Mouse (Mus musculus) embryo, embryonic 11.5 days (tissue): ENCODE data around the gene Galnt18.

Experiments used
- DNase-seq: peaks from one replicate; pipeline ENCODE4 v3.0.0-alpha.2; 2012; ENCODE audit warnings: low read depth, low spot score

The Galnt18 gene

DNA sequence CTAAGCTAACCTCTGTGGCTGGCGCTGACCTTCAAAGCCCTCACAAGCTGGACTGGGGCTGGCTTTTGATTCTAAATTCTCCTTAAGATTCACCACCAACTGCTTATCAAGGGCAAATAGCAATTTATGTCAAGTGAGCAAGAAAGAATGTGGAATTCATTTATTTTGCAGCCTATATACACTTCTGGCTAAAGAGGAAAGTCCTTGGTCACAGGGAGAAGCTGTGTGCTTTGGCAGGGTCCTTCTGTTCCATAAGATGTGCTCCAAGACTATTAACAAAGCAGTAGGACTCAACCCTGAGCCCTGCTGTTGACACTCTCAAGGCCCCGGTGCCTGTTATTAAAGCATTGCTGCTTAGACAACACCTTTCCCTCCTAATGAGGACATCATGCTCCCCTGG lies 7.4 kb downstream of the Galnt18 start:
- no peak for DNase-seq

DNA sequence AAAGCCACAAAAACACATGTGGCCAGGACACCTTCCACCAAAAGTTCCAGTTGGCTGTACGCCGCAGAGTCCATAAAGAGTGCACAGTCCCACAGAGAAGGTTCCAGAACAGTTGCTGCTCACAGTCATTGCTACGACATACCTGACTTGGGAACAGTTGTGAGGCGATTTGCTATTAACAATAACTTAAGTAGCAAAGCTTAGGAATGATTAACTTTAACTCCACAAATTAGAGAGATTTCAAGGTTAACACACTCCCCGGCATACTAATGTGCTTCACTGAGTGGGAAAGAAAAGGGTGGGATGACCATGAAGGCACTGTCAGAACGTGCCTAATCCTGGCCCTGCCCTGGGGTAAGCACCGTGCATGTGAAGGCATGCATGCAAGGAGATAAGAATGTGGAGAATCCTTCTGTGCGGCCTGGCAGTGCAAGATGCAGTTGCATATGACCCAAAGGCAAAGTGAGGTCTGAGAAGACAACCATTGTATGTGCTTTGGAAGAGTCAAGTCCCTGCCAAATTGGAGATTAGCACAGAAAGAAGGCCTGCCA lies 8.5 kb downstream of the Galnt18 start:
- no peak for DNase-seq

DNA sequence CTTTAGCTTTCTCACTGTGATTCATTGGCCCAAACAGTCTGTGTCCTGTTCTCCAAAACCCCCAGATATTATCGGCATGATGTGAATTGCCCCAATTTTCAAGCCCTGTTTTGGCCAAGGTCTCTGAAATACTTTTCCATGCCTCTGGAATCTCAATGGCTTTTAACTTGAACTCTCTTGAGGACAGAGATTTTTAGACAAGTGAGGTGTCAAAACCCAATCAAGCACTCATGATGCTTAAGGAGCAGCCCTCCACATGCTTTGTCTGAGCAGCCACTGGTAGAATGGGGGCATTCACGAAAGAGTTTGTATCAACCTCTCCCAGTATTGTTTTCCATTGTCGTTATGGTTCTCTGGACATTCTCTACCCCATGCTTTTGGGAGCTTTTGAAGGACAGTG lies 9.2 kb downstream of the Galnt18 start:
- DNase-seq = no peak

DNA sequence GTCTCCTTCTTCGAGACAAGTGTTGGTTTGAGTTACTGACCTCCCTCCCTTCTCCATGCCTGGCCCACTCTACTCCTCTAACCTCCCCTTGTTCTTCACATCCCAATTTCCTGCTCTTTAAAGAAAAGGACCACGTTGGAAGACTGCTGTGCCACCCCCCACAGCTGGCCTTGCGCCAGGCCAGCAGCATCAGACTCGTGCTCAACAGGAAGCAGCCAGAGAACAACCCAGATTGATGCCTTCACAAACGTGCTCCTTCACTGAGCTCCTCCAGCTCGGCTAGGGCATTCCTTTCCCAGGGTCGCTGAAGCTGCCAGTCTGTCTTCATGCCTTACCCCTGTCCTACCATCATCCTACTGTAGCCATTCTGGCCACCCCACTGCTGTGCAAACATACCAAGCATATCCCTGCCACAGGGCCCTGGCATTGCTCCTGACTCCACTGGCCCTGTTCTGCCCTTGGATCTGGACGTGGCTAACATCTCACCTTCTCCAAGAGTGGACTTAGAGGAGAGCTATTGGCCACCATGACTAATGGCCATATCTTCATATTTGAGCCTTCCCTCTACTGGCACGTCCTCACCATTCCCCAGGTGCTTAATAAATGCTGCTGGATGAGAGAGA lies 13.5 kb downstream of the Galnt18 start:
- no peak for DNase-seq

DNA sequence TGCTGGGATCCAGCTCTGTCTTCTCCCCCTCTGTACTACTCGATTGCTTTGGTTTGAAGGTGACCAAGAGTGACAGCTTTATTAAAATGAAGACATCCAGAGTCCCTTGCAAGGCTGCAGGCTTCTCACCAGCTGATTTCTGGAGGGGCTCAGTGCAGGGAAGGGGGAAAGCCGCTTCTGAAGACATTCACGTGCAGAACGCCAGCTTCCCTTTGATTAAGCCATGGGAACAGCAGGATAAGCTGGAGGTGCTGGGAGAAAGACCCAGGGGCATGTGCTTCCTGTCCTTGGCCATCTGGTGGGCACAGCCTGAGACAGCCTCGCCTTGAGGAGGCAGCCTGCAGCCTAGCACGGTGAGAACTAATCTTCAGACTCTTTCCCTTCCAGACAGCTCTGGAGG lies 17.0 kb downstream of the Galnt18 start:
- DNase-seq = no peak

DNA sequence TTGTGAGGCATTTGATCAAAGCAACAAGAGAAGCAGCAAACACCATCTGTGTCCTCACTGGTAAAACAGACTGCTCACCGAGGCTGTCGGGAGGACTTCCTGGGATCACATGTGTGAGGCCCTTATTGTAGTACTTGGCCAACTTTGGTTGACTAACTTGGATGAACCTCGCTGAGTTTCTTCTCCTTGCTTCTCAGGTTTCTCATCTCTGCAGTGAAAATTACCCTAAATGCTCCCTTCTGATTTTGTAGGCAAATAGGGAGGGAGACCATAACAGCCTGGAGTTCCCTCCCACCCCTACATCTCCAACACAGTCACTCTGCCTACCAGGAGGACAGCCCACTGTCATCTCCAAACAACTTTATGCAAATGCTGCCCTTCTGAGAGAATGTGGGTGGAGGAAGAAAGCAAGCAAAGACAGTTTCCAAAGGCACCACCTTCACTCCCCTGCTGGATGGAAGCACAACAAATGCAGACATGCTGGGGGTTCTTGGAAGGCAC lies 31.2 kb downstream of the Galnt18 start:
- no peak for DNase-seq

DNA sequence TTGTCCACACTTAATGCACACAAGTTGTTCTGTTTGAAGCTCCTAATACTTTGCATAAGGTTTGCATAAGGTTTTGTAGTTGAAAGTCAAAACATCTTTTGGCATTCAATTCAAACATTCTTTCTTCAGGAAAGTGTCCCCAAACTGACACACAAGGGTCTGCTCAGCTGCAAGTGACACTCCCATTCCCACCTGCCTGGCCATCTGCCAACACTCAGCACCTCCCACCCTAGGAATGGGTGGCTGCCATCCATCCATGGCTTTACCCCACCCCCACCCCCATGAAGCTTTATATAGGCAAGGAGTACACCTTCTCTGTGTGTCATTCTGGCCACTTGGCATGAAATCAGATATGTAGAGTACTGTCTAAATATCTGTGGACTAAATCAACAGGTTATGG lies 35.0 kb downstream of the Galnt18 start:
- no peak for DNase-seq

DNA sequence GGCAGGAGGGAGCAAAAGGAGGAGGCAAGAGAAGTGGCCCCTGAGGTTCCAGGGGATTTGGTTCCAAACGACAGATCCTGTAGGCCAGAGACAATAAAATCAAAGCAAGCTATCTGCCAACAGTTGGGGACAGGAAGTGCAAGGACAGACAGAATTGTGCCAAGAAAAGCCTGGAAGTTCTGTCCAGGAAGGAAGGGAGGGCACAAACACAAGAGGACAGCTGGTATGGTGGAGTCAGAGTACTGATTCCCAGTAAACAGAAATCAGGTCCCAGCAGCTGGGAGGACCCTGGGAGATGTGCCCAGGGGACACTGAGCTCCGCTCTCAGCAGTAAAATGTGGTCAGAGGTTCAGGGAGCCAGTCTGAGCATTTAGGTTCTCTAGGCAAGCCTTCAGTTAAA lies 38.2 kb downstream of the Galnt18 start:
- DNase-seq = no peak

DNA sequence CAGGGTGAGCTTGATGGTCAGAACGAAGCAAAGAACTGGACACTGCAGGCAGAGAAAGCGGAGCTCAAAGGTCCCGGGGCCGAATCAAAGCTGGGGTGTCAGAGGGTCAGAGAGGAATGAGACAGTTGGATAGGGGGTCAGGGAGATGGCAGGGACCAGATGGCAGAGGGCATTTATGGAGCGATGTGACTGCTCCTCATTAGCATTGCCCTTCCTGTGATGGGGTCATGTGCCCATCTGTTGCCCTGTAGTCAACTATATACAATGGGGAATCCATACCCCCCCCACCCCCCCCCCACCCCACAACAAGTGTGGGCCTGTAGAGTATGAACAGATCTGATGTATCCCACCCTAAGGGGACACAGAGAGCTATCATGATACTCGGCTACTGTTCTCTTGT lies 39.7 kb downstream of the Galnt18 start:
- DNase-seq = no peak

DNA sequence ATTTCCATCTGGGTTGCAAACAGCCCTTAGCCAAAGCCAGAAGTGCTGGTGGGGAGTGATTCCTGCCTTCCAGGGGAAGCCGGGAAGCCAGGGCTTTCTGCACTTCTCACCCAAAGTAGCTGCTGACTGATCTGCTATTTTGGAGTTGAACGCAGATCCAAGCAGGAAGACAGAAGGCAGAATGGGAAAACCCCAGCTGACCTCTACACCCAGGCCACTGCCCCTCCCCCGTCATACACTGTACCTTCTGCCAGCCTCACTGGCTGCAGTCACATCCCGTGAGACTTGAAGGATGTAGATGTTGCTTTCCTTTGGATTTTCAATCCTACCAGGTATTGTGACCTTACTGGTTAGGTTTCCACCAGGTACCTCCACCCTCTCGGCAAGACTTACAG lies 40.4 kb downstream of the Galnt18 start:
- DNase-seq = no peak

DNA sequence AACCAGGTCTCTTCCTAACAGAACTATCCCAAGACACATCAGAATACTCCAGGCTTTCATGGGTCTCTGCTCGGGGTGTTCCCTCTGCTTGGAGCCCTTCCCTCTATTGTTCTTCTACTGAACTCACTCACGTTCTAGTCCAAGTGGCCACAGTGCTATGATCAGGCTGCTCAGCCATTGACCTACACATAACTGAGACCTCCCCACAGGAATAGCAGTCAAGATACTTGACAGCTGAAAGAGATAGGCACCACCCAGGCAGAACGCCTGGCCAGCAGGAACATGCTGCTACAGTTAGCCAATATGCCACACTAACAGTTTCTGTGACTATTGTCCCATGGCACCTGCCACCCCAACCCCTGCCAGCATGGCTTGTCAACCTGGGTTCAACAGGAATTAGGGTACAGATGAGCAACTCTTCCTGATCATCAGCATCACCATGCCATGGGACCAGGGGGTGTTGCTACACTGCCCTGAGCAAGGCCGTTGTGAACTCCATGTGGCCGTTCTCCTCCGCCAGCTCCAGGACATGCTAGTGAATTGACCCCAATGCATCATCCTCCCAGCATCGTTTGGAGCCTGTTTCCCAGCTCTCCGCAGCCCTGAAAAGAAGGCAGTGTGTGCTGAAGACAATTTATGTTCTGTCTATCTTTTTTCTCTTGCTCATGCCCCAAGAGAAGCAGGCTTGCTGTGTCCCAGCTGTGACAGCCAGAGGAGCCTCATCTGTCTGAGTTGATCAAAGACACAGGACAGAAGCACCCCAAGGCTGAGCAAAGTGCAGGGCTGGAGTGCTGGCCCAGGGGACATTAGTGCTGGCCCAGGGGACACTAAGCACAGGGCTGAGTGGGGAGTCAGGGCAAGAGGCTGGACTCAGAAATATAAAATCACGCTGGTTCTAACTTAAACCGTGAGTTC lies 41.1 kb downstream of the Galnt18 start:
- no peak for DNase-seq

DNA sequence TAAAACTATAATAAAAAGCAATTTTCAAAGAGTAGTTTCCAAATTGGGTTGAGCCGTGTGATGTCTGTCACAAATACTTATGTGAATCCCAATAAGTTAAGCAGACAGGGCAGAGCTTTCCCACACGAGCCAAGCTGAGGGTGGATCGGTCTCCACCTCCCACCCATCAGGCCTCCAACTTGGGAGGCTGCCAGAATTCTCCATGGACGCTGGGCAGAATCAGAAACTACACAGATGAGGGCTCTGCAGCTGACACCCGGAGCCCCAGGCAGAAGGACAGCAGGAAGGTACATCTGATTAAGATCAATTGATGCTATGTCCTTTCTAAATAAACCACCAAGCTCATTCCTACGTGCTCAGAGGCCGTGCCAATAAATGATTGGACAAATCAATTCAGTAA lies 42.4 kb downstream of the Galnt18 start:
- no peak for DNase-seq

DNA sequence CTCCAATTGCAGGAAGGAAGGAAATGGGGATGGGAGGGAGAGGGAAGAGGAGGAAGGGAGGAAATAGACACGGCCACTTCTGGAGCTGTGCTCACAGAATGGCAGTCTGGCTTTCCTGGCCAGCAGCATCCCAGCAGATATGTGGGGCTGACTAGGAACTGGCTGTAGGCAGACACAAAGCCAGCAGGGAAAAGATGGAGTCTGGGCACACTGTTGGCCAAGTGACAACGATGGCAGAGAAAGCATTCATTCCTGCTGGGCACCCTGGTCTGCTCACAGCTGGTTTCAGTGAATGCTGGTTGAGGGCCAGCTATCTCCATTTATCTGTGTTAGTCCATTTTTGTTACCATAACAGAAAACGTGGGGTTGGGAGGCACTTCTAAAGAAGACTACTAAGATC lies 43.4 kb downstream of the Galnt18 start:
- no peak for DNase-seq

DNA sequence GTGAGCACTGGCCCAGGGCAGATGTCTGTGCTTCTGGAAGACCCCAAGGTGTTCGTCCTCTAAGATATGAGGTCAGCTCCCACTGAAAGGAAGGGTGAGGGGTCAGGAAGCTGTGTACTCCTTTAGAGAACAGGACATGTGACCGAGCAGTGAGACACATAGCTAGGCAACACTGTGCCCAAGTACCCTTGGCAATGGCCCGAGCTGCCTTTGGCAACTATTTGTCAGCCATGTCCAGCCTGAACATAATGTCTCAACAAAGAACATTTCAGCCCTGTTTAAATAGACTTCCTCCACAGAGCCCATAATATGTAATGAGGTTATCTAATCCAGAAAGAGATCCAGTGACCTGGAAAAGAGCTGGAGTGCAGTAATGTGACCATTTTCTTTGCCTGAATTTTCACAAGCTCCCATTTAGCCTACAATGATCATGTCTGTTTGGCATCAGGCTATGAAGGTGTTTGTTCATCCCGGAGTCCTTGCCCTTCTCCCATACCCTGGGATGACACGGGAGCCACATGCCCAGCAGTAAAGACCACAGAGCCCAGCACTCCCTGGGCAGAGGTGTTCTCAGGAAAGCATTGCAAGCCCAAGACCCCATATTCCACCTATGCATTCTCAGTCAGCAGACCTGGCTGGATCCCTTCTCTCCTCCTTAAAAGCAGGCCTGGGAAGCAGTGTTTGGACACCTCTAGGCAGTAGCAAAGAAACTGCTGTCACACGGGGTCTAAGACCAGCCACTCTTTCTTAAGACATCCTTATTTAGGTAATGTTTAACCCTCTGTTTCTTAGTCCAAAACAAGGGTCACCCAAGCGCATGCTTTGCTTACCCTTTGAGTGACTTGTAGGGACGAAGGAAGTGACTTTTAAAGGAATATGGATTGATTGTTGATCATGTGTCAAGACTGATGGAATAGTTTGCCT lies 49.2 kb downstream of the Galnt18 start:
- DNase-seq = no peak

DNA sequence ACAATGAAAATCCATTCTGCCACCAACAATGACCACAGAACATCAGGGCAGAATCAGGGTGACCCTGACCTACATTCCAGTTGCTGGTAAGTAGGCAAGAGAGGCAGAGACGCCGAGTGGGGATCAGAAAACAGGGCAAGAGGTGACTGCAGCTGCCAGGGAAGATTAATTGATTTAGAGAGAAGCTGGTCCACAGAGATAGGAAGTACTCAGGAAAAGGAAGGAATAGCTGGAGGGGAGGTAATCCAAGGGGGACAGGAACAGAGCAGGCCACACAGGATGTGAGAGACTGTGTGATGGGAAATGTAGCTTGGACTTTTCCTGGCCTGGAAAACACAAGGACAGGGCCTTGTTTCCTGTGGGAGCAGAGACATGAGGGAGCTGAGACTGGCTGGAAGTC lies 52.8 kb downstream of the Galnt18 start:
- no peak for DNase-seq

DNA sequence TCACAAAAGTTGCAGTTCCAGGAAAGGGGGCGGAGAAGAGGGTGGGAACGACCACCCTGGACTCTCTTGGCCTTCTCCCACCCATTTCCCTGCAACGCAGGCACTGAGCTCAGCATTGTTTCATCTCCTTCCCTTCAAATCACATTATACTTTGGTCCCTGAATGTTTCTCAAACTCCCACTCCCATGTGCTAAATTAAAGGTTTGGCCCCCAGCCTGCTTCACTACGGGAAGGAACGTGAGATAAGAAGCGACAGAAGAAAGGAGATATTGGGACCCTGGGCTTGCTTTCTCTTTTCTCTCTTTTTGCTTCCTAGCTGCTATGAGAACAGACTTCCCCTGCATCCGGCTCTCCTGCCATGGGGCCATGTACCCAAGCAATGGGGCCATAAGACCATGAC lies 55.0 kb downstream of the Galnt18 start:
- no peak for DNase-seq

DNA sequence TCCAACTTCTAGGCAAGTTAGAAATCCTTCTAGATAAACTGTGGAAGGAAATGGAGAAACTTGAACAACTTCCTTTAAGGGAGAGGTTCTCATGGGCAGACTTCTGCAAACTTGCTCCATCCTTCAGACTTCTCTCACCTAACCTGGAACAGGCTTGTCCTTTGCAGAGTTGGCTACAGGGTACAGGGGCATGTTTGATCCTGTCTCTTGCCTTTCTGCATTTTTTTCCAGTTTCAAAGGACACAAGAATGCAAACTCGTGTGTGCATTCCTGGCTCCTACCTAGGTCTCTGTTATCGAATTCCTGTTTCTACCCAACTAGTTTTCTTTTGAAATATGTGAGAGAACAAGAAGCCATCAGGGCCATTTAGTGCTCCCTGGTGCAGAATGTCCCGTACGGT lies 55.8 kb downstream of the Galnt18 start:
- no peak for DNase-seq

DNA sequence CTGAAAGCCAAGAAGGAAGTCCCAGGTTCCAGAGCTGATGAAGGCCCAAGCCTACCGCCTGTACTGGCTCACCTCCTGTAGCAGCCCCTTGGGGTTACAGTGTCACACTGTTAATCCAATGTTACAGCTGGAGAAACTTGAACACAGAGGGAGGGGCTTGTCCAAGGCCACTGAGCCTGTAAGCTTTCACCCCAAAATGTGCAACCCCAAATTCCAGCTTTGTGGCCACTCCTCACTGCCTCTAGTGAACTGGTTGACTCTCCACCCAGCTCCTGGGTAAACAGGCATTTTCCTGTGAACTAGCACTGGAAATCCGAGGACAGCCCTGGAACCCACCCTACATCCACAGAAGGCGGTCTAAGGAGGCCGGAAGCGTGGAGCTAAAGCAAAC lies 58.5 kb downstream of the Galnt18 start:
- no peak for DNase-seq

DNA sequence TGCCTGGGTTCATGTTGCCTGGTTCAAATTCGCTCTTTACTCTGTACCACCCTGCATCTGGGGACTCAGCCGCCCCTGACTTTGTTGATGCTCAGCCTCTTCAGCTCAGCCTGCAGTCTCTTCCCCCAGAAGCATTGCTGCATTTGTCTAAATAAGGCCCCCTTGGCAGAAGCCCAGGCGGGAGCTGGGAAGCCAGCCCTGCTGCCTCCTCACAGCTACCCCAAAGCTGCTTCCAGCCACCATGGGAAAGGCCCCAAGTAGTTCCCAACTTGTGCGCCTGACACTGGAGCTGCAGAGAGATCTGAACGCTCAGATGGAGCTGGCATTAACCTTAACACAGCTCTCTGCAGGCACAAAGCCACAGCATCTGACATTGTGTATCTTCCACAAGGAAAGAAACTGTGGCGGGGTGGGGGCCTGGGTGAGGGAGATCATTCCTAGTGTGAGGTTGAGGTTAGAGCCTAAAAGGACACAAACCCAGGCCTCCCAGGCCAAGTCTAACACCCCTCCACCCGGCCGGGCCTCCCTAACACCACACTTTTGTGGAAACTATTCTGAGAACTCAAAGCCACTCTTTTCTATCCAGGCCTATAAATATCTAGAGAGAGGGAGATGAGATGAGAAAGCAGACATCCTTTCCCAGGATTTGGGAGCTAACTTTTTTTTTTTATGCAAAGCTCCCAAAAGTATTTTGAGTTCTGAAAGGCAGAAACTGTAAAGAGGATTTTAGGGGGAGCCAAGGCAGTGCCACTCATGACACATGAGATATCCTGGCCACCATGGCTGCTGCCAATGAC lies 59.1 kb downstream of the Galnt18 start:
- DNase-seq = no peak

DNA sequence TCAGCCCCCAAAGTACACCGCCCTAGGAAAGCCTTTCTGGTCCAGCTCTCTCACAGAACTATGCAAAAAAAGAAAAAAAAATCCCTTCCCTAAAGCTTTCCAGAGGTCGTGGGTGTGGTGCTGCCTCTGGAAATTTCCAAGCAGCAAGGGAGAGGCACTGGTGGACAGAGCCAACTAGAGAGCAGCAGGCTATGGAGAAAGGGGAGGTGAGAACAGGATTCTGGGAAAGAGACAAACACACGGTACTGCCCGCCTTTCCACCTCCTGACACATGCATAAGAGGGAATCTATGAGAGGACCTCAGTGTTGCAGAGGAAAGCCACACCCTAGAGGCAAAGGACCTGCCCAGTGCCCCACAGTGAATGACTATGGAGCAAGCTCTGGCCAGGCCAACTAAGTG lies 60.9 kb downstream of the Galnt18 start:
- no peak for DNase-seq
